Mouse (Mus musculus) liver, adult 2 months (tissue): ENCODE results near the gene Hikeshi. TPM values are rescaled to one million over a fixed set of nuclear protein-coding genes. Genes with fewer than 3 reads are reported as not detected.
A peak's percentile ranks its signal among the peaks of the same experiment; 100 is the strongest.

Experiments used
- DNase-seq: peaks from one replicate; pipeline ENCODE4 v3.0.0-alpha.2; 2011; ENCODE audit warnings: low read depth, low spot score; ENCODE audit errors: extremely low read depth
- H3K27ac ChIP-seq: fragments of 200-500 bp; replicated peaks from 2 replicates; pipeline ENCODE4 v1.5.1; 2012; ENCODE audit warnings: low read depth, mild to moderate bottlenecking, control low read depth, inconsistent platforms, low read length; ENCODE audit not compliant: insufficient read depth
- H3K27me3 ChIP-seq: fragments of 200-500 bp; 2 replicates; pipeline ENCODE4 v1.6.1; 2012; ENCODE audit warnings: mild to moderate bottlenecking, moderate library complexity, low read length, inconsistent platforms; ENCODE audit not compliant: control insufficient read depth, insufficient read depth
- H3K36me3 ChIP-seq: fragments of 200-500 bp; 2 replicates; pipeline ENCODE4 v1.6.1; 2012; ENCODE audit warnings: low read length, inconsistent platforms; ENCODE audit not compliant: control insufficient read depth, insufficient read depth
- H3K4me1 ChIP-seq: fragments of 200-500 bp; 2 replicates; pipeline ENCODE4 v1.6.1; 2011; ENCODE audit warnings: low read length; ENCODE audit not compliant: control insufficient read depth, insufficient read depth
- H3K4me3 ChIP-seq: fragments of 200-500 bp; 2 replicates; pipeline ENCODE4 v1.5.1; 2011; ENCODE audit warnings: low read depth, mild to moderate bottlenecking, control low read depth, low read length, moderate library complexity; ENCODE audit not compliant: insufficient read depth
- H3K79me2 ChIP-seq: fragments of 200-500 bp; 2 replicates; pipeline ENCODE4 v1.6.1; 2012; ENCODE audit warnings: inconsistent platforms, mild to moderate bottlenecking, low read length, moderate library complexity; ENCODE audit not compliant: control insufficient read depth, insufficient read depth
- H3K9ac ChIP-seq: fragments of 200-500 bp; 2 replicates; pipeline ENCODE4 v1.6.1; 2012; ENCODE audit warnings: low read depth, mild to moderate bottlenecking, control low read depth, inconsistent platforms, low read length
- CTCF ChIP-seq: fragments of 200-500 bp; IDR thresholded peaks from 2 replicates; pipeline ENCODE4 v1.5.1; 2011; ENCODE audit warnings: low read depth, low read length, control low read depth
- POLR2A ChIP-seq: fragments of 200-500 bp; IDR thresholded peaks from 2 replicates; pipeline ENCODE4 v1.6.1; 2011; ENCODE audit warnings: low read length, control low read depth; ENCODE audit not compliant: insufficient read depth; ENCODE audit errors: extremely low read depth
- WGBS: fragments of 180-500 bp; shearing (Covaris S2); methylation state at CpG from one replicate; pipeline ENCODE4 v1.1.7; 2018; 5-methylcytosine and 5-hydroxymethylcytosine counted together
- polyA plus RNA-seq: library from polyadenylated mRNA; depleted of rRNA; stranded (reverse); fragments of >200 nt; gene quantifications from 2 replicates; pipeline ENCODE4 v1.2.3, GENCODE M21; 2012
- total RNA-seq: library from RNA; depleted of rRNA; stranded (reverse); fragments of >200 nt; gene quantifications from 2 replicates; pipeline ENCODE4 v1.2.3, GENCODE M21; 2014

Hikeshi gene
- total and polyA plus RNA-seq, 2 experiments, result 44.1 to 53.6 TPM

DNA sequence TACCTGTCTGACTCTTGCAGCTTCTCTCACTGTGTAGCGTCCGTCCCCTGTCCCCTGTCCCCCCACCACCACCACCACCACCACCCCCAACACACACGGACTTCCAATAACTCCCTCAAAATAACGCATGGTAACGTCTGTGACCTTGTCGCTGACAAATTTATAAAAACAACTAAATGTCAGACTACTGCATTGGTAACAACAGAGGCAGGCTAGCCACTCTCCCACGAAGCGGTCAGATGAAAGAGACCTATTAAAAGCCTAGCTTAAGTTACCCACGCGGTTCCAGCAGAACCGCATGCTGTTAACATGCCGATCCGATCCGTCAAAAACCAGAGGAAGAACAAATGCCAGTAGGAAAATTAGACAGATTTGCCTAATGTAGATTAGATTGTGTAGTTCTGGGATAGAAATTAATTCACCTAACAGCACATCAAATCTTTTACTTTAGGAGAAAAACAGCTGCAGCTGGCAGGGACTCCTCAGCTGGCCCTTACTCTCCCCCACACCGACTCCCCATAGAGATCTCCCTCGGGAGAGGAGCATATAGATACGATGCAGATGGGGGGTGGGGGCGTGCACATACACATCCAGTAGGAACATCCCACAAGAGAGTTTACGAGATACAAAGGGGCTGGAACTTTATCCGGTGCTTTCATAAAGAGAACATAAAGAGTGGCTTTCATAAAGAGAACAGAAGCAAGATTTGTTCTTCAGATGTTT, 31.9 kb downstream of the Hikeshi start:
- Histone ChIP-seq H3K9ac (no peak overlapping the region), H3K4me1 (no peaks in the 10 kb centered on the region), H3K27me3 (no peaks in the 10 kb centered on the region), H3K4me3 (no peak overlapping the region), H3K36me3 (no peaks in the 10 kb centered on the region), H3K27ac (no peak overlapping the region), H3K79me2 (no peaks in the 10 kb centered on the region)
- WGBS, result 78% methylated on average over 20 of the region's 20 CpGs
- TF ChIP-seq POLR2A, result no peak
- TF ChIP-seq CTCF, result no peak
- DNase-seq, result no peak

DNA sequence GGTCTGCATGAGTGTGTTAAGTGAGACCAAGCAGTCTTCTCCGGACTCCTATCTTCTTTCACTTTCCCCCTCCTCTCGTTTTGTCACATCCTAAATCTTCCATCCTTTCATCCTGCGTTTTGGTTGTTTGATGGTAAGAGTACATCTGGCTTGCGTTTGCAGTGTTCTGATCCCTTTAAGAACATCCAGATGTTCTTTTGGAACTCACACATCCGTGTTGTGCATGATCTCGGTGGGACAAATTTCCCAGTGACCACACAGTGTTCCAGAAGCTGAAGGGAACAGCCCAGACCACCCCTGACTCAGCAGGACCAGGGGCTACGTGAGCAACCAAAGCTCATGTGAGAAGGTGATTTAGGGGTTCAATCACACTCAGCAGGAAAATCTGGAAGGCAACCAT, 32.6 kb downstream of the Hikeshi start:
- TF ChIP-seq CTCF (no peak), POLR2A (no peak)
- no peak overlapping the region for H3K27ac ChIP-seq
- H3K79me2 ChIP-seq, result no peaks in the 10 kb centered on the region
- no peak overlapping the region for H3K4me3 ChIP-seq
- H3K9ac ChIP-seq, result no peak overlapping the region
- no peak for DNase-seq
- no peaks in the 10 kb centered on the region for H3K4me1 ChIP-seq
- H3K27me3 ChIP-seq, result no peaks in the 10 kb centered on the region
- 68% methylated on average over 7 of the region's 7 CpGs for WGBS
- no peaks in the 10 kb centered on the region for H3K36me3 ChIP-seq

DNA sequence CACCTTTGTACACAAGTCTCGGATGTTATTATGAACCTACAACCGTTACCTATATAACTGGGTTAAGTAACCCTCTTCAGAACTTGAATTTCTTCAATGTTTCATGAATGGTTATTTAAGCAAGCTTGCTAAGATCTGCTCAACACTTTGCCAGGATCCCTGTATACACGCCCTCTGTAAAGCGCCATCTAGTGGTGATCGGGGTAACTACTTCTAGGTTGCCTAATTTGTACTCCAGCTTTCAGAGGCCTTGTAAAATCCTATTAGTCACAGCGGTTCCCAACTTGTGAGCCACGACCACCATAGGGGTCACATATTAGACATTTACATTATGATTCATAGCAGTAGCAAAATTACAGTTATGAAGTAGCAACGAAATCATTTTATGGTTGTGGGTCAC, 33.1 kb downstream of the Hikeshi start:
- WGBS, result 30% methylated on average over 8 of the region's 8 CpGs
- no peak overlapping the region for H3K4me3 ChIP-seq
- H3K9ac ChIP-seq, result no peak overlapping the region
- peak; percentile 54 for DNase-seq
- no peaks in the 10 kb centered on the region for H3K27me3 ChIP-seq
- H3K36me3 ChIP-seq, result no peaks in the 10 kb centered on the region
- H3K4me1 ChIP-seq, result no peaks in the 10 kb centered on the region
- no peak overlapping the region for H3K27ac ChIP-seq
- no peaks in the 10 kb centered on the region for H3K79me2 ChIP-seq
- TF ChIP-seq CTCF, result peak; percentile 61
- no peak for TF ChIP-seq POLR2A

DNA sequence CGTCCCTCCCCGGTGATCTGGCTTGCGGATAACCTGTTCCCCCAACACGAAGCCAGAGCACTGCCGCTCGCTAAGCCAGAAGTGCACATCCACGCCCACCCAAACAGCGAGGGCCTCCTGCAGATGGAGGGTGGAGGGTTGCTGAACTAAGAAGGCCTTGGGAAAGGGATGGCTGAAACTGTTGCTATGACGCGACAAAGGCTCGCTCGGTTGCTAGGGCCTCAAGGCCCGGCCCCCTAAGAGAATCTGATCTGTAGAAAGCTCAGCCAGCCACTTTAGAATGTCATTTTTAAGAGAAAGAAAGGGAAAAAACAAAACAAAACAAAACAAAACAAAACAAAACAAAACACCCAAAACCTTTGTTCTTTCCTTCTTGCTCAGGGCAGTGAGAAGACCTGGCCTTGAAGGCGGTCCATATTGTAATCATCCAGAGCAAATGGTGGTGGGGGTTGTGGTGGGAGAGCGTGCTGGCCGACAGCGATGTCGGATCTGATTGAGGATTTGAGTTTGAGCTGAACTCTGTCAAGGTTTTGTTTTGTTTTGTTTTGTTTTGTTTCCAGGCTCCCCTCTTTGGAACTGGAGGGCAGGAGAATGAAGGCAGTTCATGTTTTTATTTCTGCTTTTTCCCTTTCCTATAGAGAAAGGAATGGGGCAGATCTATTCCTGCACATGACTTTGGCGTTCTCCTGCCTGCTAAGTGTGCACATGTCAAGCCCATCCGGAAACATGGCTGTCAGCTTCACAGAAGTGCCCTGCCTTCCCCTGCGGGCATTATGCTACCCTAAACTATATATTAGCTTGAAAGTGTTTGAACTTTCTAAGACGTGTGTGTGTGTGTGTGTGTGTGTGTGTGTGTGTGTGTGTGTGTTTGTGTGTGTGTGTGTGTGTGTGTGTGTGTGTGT, 37.3 kb downstream of the Hikeshi start, which contains the start of gene Ccdc81:
Ccdc81 (minus strand) TSS at position 188 of the 902 bp plus-strand sequence.
- H3K36me3 ChIP-seq, result no peaks in the 10 kb centered on the region
- no peak within 1 kb of the TSS for H3K4me3 ChIP-seq
- WGBS, result 65% methylated on average over 22 of the region's 22 CpGs
- H3K79me2 ChIP-seq, result no peaks in the 10 kb centered on the region
- no peaks in the 10 kb centered on the region for H3K4me1 ChIP-seq
- no peaks in the 10 kb centered on the region for H3K27me3 ChIP-seq
- no peak within 1 kb of the TSS for H3K27ac ChIP-seq
- TF ChIP-seq CTCF (no peak), POLR2A (no peak)
- H3K9ac ChIP-seq, result no peak within 1 kb of the TSS
- DNase-seq, result no peak

DNA sequence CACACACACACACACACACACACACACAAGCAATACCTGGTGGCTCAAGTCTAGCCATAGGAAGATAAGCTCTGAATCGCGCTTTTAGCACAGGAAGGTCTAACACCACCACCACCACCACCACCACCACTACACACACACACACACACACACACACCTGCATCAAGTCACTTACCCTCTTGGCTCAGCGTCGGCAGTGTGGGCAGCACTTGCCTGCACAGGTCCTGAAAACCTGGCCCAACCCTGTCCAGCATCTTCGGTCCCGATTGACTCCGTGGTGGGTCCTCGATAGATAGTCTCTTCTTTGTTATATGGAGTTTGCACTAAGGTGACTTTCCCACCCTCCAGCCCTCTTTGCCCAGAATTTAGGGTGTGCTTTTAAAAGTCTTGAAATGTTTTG, 38.0 kb downstream of the Hikeshi start:
- DNase-seq, result no peak
- TF ChIP-seq POLR2A (no peak), CTCF (no peak)
- Histone ChIP-seq H3K79me2 (no peaks in the 10 kb centered on the region), H3K36me3 (no peaks in the 10 kb centered on the region), H3K4me1 (no peaks in the 10 kb centered on the region), H3K4me3 (no peak overlapping the region), H3K27ac (no peak overlapping the region), H3K27me3 (no peaks in the 10 kb centered on the region), H3K9ac (no peak overlapping the region)
- WGBS, result 85% methylated on average over 8 of the region's 8 CpGs

DNA sequence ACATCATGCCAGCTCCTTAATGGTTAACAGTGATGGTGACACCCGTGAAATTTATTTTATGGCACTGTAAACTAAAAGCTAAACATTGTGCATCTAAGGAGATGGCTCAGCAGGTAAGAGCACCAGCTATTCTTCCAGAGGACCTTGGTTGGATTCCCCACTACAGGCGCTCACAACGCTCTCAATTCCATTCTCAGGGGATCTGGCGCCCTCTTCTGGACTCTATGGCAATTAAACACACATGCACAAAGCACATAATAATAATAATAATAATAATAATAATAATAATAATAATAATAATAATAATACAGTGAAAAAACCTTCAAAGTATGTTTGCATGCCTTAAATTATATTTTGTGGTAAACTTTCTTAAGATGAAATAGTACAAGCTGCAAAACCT, 49.1 kb downstream of the Hikeshi start:
- Histone ChIP-seq H3K27me3 (no peaks in the 10 kb centered on the region), H3K4me1 (no peaks in the 10 kb centered on the region), H3K36me3 (no peaks in the 10 kb centered on the region), H3K79me2 (no peaks in the 10 kb centered on the region), H3K4me3 (no peak overlapping the region), H3K9ac (no peak overlapping the region), H3K27ac (no peak overlapping the region)
- TF ChIP-seq CTCF, result no peak
- no peak for TF ChIP-seq POLR2A
- WGBS, result 40% methylated on average over 4 of the region's 4 CpGs
- no peak for DNase-seq
